Mouse (Mus musculus) stomach, postnatal 0 days (tissue): ENCODE data around the gene Pard6b.

Experiments
- CTCF ChIP-seq: IDR thresholded peaks from 2 replicates; pipeline ENCODE4 v1.5.1; 2016; ENCODE audit warnings: antibody characterized with exemption, low read depth, mild to moderate bottlenecking, moderate library complexity
- EP300 ChIP-seq: optimal IDR thresholded peaks from 2 replicates; pipeline ENCODE3; 2016; ENCODE audit warnings: antibody characterized with exemption

GRCm38 (mm10) chr2:168103341-168103740 lies 22.5 kb downstream of the Pard6b start:
- TF ChIP-seq EP300 (no peak), CTCF (no peak)
